Mouse (Mus musculus): Measurements from ENCODE around the gene Nol7. TPM values are rescaled to one million over a fixed set of nuclear protein-coding genes. Genes with fewer than 3 reads are reported as not detected.

The Nol7 gene
- polyA plus RNA-seq, 1 experiment from 2014 or later, result 292 TPM

DNA sequence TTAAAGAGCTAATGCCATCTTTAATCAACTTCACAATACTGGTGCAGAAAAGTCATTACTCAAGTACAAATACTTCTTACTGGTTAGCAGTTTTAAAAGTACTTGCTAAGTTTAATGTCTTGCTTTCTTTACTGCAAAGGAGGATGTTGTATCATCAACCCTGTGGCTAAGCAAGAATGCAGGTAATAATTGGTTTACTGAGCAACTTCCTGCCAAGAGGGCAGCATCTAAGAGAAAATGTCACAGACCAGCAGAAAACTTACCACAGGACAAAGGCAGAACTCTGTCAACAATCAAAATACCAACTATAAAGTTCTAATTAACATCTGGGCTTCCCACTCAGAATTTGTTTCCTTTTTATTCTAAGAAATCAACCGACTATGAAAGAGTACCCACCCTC, 17.1 kb downstream of the Nol7 start:
- no peak for DNase-seq (ENCODE audit: low spot score)

DNA sequence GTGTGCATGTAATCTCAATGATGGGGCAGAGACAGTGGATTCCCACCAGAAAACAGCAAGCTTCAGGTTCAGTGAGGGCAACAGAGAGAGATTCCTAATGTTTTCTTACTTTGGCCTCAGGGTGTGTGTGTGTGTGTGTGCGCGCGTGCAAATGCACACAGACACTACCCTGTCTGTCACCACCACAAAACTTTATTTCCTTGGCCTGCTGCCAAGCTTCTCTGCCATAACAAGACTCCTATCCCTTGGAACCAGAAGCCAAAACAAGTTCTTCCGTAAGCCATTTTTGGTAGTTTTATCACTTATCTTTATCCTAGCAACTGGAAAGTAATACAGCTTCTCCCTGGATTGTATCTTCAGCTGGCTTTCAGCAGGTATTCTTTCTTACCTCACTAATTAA, 30.2 kb downstream of the Nol7 start:
- no peak for DNase-seq (ENCODE audit: low spot score)

GRCm38 (mm10) chr13:43433395-43433794, 35.2 kb downstream of the Nol7 start:
- no peak for DNase-seq (ENCODE audit: low spot score)

- DNase-seq (ENCODE audit: low spot score), result no peak
Observed at GRCm38 (mm10) chr13:43440376-43440775, 42.2 kb downstream of the Nol7 start.

- no peak for DNase-seq (ENCODE audit: low spot score)
Observed at GRCm38 (mm10) chr13:43442551-43442950, 44.4 kb downstream of the Nol7 start.

GRCm38 (mm10) chr13:43443706-43444105, 45.5 kb downstream of the Nol7 start:
- DNase-seq (ENCODE audit: low spot score), result no peak

DNA sequence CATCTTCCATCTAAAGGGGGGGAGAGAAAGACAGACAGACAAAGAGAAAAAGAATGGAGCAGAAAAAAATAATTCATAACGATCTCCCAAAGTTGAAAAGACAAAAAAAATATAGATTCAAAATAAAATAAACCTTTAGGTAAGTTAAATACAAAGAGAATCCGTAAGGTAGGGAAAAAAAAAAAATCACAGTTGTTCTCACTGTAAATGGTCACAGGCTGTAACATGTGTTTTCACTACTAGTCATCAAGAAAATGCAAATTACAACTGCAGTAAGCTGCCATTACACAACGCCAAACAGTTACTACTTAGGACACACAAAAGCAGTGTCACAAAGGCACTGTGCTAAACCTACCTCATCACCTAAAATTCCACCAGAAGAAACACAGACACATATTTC, 46.5 kb downstream of the Nol7 start:
- no peak for DNase-seq (ENCODE audit: low spot score)

DNA sequence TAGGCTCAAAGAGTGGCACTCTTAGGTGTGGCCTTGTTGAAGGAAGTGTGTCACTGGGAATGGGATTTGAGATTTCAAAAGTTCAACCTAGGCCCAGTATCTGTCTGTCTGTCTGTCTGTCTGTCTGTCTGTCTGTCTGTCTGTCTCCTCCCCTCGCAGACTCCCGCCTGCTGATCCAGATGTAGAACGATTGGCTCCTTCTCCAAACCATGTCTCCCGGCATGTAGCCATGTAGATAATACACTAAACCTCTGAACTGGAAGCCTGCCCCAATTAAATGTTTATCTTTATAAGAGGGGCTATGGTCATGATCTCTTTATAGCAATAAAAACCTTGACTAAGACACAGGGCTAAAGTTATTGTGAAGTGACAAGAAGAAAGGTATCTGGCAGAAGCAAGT, 47.6 kb downstream of the Nol7 start:
- DNase-seq (ENCODE audit: low spot score), result no peak

GRCm38 (mm10) chr13:43447721-43448120, 49.5 kb downstream of the Nol7 start:
- no peak for DNase-seq (ENCODE audit: low spot score)

GRCm38 (mm10) chr13:43450686-43451085, 52.5 kb downstream of the Nol7 start:
- DNase-seq (ENCODE audit: low spot score), result no peak

DNA sequence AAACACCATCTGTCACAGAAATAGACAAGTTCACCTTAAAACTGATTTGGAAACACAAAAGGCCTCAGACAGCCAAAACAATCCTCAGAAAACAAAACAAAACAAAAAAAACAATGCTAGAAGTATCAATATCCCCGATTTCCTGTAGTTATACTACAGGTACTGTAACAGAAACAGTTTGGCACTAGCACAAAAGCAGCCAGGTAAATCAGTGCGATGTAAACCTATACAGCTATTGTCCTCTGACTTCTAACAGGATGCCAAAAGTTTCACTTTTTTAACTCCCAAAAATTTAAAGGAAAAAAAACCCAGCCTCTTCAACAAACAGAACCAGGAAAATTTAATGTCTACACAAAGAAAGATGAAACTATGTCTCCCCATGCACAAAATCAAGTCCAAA, 54.0 kb downstream of the Nol7 start:
- no peak for DNase-seq (ENCODE audit: low spot score)

DNA sequence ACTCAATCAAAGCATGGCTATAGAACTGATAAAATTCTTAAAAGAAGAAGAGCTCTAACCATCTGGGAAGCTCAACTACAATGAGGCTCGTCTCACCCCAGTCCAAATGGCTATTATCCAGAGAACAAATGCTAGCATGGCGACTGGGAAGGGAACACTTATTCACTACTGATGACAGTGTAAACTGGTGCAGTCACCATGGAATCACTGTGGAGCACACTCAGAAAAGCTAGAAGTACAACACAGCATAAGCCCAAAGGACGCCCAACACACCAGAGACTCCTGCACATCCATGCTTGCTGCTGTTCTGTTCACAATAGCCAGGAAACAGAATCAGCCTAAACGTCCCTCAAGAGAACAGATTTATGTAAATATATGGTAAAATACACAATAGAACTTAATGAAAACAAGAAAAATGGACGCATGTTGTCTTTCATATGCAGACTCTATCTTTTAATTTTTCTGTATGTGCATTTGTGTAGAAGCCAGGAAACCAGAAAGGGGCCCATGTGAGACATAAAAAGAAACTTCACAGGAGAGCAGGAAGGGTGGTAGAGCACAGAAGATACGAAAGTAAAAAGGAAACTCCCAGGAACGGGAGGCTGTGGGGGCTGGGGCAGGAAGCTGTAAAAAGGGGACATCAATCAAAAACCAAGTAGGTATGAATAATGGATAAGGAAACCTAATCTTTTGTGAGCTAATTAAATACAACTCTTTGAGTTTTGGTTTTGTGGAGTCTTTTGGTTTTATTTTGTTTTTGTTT, 54.8 kb downstream of the Nol7 start:
- DNase-seq (ENCODE audit: low spot score), result peak; percentile 74

DNA sequence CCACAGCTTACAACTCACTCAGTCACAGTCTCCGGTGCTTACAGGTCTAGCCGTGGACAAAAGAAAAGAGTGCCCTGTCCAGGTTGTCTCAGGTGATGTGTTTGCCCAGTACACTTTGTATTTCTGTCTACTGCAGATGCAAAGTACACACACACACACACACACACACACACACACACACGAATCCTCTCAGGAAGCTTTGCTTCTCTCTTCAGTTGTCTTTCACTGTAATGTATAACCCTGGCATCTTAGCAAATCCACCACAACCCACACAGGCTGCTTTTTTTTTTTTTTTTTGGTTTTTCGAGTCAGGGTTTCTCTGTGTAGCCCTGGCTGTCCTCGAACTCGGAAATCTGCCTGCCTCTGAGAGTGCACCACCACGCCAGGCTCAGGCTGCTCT, 56.2 kb downstream of the Nol7 start:
- peak; percentile 10 for DNase-seq (ENCODE audit: low spot score)

Other genes with a start within 250 kb of the Nol7 start
- 34.3 and 35.0 TPM in 2 replicates for gene Tbc1d7, start 226.9 kb upstream of the Nol7 start, polyA plus RNA-seq (2015; fragmentation: Nextera tagmentation; extraction: Ambion mirVana)
- 1.1 and 1.8 TPM in 2 replicates for gene Gfod1, start 94.2 kb upstream of the Nol7 start, polyA plus RNA-seq (2015; fragmentation: Nextera tagmentation; extraction: Ambion mirVana)
- gene Sirt5, start 32.9 kb upstream of the Nol7 start, polyA plus RNA-seq (2015; fragmentation: Nextera tagmentation; extraction: Ambion mirVana), result 35.0 and 36.9 TPM in 2 replicates
- gene Ranbp9, start 82.9 kb downstream of the Nol7 start, polyA plus RNA-seq (2015; fragmentation: Nextera tagmentation; extraction: Ambion mirVana), result 13.1 and 15.3 TPM in 2 replicates
- gene Mcur1, start 161.8 kb downstream of the Nol7 start, polyA plus RNA-seq (2015; fragmentation: Nextera tagmentation; extraction: Ambion mirVana), result 11.9 and 12.7 TPM in 2 replicates
- 0.10 and 0.33 TPM in 2 replicates for gene Rnf182, start 217.3 kb downstream of the Nol7 start, polyA plus RNA-seq (2015; fragmentation: Nextera tagmentation; extraction: Ambion mirVana)